Mouse (Mus musculus): ENCODE measurements around the gene Tmem63c. TPM values are rescaled to one million over a fixed set of nuclear protein-coding genes. Genes with fewer than 3 reads are reported as not detected.

Gene Tmem63c
- polyA plus RNA-seq (2012; rRNA removed) = 0.22 and 0.27 TPM in 2 replicates

DNA sequence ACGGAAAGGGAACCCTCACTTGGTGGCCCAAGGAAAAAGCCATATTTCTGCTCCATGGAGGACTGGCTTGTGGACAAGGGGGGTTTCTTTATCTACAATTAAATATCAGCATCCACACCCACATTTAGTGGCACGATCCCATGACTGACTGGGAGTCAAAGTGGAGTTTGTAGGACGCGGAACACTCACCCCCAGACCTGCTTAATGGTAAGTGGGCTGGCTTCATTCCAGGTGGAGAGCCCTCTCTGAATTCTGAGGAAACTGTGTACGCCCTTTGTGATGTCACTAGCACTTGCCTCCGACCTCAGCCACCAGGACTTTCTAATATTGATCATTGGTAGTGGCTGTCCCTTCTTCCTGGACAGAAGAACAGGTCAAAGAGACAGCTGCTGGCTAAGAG, at the start of gene Tmem63c:
Gene Tmem63c, plus strand, starts transcription at position 301 of the 400 bp plus-strand sequence.
- DNase-seq (ENCODE audit: low read depth, low spot score) = no peak
- whole genome bisulfite sequencing = 68% methylated on average over 6 of the region's 6 CpGs

DNA sequence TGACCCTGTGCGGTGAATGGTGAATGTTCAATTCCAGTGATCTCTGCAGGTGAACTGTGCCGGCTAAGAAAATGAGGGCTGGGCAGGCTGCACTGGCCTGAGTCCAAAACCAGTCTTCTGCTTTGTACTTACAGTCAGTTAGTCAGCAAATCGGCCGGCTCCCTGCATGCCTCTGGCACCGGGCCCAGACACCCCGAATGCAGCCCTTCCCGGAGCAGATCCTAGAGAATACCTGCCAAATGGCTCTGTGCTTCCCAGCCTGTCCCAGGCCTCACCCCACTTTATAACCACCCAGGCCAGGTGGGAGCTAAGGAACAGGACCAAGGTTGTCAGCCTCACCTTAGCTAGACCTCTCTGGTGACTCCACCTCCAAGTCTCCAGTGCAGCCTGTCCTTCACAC, 47.9 kb upstream of the Tmem63c start:
- WGBS = 9% methylated on average over 7 of the region's 7 CpGs
- peak; percentile 90 for DNase-seq (ENCODE audit: low read depth, low spot score)

- no peak for DNase-seq (ENCODE audit: low read depth, low spot score)
- WGBS = 14% methylated on average over 8 of the region's 8 CpGs
Measured at GRCm38 (mm10) chr12:86973706-86974105, 47.4 kb upstream of the Tmem63c start.

DNA sequence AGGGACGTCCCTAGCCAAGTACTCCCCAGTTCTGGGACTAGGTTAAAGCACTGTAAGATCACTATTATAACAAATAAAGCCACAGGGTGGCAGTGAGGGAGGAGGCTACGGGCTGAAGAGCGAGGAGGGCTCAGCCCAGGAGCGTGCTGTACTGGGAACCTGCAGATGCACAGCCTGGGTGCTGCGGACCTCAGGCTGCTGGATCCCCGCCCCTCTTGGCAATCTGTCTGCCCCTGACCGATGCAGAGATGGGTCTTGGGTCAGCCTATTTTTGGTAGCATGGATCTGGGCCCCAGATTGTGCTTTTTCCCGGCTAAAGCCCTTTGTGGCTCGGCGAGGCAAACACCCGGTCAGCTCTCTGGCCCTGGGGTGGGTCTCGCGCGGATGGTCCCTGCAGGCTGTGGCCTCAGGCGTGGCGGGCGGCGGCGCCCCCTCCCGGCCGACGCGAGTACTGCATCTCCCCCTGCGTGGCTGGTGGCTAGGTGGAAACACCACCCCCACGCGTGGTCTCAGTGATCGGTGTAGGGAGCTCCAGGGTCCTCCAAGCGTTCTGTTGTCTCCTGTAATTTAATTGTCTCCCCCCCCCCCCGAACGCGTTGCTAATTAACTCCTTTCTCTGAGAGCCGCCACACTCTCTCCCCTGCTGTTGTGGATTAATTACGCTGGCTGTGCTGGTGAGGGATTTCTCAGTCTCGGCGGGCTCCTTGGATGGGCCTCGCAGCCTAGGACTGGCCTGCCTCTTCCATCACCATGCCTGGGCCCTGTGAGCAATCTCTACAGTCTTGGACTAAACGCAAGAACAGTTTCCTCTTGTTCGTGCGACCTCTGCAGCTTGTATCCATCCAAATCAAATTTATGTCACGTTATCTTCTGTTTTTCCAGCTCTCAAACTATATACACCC, 46.5 kb upstream of the Tmem63c start:
- no peak for DNase-seq (ENCODE audit: low read depth, low spot score)
- WGBS = 8% methylated on average over 40 of the region's 40 CpGs

- 88% methylated on average over 10 of the region's 10 CpGs for WGBS
- DNase-seq (ENCODE audit: low read depth, low spot score) = no peak
Measured at GRCm38 (mm10) chr12:86975761-86976160, 45.4 kb upstream of the Tmem63c start.

GRCm38 (mm10) chr12:86976511-86977168, 44.5 kb upstream of the Tmem63c start:
- no peak for DNase-seq (ENCODE audit: low read depth, low spot score)
- 62% methylated on average over 6 of the region's 6 CpGs for WGBS

GRCm38 (mm10) chr12:86977833-86978232, 43.3 kb upstream of the Tmem63c start:
- WGBS = 25% methylated on average over 15 of the region's 15 CpGs
- DNase-seq (ENCODE audit: low read depth, low spot score) = no peak

GRCm38 (mm10) chr12:86981180-86981579, 40.0 kb upstream of the Tmem63c start:
- DNase-seq (ENCODE audit: low read depth, low spot score) = no peak
- 29% methylated on average over 9 of the region's 9 CpGs for WGBS

- 7% methylated on average over 28 of the region's 28 CpGs for WGBS
- no peak for DNase-seq (ENCODE audit: low read depth, low spot score)
Measured at GRCm38 (mm10) chr12:86983470-86984193, 37.5 kb upstream of the Tmem63c start.

GRCm38 (mm10) chr12:86984194-86984555, 37.0 kb upstream of the Tmem63c start:
- no peak for DNase-seq (ENCODE audit: low read depth, low spot score)
- WGBS = 7% methylated on average over 6 of the region's 6 CpGs

- 34% methylated on average over 4 of the region's 4 CpGs for WGBS
Measured at GRCm38 (mm10) chr12:86986562-86986961, 34.6 kb upstream of the Tmem63c start.

DNA sequence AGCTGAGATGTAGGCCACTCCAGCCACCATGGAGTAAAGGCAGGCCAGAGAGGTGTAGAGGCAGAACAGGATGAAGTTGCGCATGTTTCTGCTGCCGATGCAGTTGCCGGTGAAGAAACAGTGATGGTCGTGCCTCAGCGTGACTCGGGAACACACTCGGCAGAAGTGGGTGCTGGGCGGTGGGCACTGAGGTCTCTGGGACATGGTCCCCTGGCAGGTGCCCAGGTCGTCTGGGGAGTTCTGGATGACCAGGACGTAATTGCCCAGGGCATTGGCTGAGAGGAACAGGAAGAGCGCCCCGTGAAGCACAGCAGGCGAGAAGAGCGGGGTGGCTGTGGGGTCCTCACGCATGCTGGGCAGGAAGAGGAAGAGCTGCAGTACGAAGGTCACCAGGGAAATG, 32.9 kb upstream of the Tmem63c start:
- no peak for DNase-seq (ENCODE audit: low read depth, low spot score)
- 46% methylated on average over 16 of the region's 16 CpGs for WGBS

More at GRCm38 (mm10) chr12:86986562-86986961, 34.6 kb upstream of the Tmem63c start:
- no peak for DNase-seq (ENCODE audit: low read depth, low spot score)

DNA sequence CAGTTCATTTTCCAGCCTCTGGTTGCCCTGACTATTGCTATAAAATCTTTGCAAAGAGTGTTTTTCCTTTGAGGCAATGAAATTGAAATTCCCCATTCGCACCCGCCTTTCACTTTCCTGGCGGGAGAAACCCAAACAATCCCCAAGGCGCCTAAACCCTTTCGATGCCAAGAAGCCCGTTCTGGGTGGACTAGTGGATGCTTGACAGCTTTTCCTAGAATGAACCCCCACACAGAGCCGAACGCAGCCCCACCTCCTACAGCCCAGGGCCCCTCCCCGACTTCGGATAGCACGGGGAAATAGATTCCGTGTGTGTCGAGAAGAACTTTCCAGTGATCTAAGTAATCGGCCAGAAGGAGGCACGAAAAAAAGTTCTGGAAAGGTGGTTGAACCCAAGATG, 31.8 kb upstream of the Tmem63c start:
- 9% methylated on average over 15 of the region's 15 CpGs for WGBS
- no peak for DNase-seq (ENCODE audit: low read depth, low spot score)

DNA sequence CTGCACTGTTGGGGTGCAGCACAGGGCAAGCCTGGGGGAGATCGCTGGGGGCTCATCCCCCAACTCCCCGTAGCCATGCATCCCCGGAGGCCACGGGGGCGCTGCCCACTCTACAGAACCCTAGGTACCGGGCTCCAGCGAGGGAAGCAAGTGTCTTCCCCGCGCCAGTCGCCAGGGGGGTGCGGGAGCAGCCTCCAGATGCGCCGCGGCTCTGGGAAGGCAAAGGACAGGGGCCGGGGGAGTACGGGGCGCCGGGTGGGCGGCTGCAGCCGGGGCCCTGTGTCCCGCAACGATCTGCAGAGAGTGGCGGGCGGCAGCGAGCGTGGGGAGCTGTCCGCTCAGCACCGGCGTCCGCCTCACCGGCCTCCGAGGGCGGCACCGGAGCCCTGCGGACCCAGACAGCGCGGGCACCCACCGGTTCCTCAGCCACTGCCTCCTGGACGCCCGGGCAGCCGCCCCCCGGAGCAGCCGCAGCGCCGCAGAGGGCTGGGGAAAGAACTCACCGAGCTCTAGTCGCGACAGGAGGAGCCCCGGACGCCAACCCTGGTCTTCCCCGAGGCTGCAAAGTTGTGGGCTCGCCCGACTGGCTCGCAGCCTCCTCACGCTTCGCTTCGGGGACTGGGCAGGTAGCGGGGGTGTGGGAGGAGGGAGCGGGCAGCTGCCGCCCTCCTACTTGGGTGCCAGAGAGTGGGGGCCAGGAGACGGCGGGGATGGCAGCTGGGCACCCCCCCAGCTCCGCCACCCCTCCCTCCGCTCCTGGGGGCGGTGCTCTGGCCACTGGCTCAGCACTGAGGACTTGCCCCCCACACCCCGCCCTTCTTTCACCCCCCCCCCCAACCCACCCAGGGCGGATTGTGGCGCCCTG, 31.0 kb upstream of the Tmem63c start, which contains the start of gene Zdhhc22:
Gene Zdhhc22, minus strand, starts transcription at position 541 of the 865 bp plus-strand sequence.
- DNase-seq (ENCODE audit: low read depth, low spot score) = no peak
- WGBS = 4% methylated on average over 65 of the region's 68 CpGs

GRCm38 (mm10) chr12:86990755-86991110, 30.4 kb upstream of the Tmem63c start:
- 36% methylated on average over 2 of the region's 2 CpGs for WGBS
- no peak for DNase-seq (ENCODE audit: low read depth, low spot score)

GRCm38 (mm10) chr12:86994166-86994565, 27.0 kb upstream of the Tmem63c start:
- 33% methylated on average over 4 of the region's 4 CpGs for WGBS

GRCm38 (mm10) chr12:86994776-86995175, 26.4 kb upstream of the Tmem63c start:
- DNase-seq (ENCODE audit: low read depth, low spot score) = no peak
- WGBS = 47% methylated on average over 3 of the region's 3 CpGs

More at GRCm38 (mm10) chr12:86994166-86994565, 27.0 kb upstream of the Tmem63c start:
- no peak for DNase-seq (ENCODE audit: low read depth, low spot score)

DNA sequence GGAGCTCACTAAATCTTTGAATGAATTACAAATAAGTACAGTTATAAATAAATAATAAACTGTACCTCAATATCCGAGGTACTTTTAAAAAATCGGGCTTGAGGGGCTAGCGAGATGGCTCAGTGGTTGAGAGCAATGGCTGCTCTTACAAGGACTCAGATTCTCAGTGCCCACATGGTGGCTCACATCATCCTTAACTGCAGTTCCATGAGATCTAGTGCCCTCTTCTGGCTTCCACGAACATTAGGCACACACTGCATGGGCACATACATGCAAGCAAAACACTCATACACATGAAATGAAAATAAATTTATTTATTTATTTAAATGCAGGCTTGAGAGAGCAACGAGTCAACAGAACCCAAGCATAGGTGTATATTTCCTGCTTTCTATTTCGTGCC, 25.2 kb upstream of the Tmem63c start:
- no peak for DNase-seq (ENCODE audit: low read depth, low spot score)
- 70% methylated on average over 6 of the region's 6 CpGs for WGBS

- no peak for DNase-seq (ENCODE audit: low read depth, low spot score)
- WGBS = 84% methylated on average over 4 of the region's 4 CpGs
Measured at GRCm38 (mm10) chr12:86998699-86999098, 22.4 kb upstream of the Tmem63c start.

Measured in large intestine, adult 2 months (tissue).